Mouse (Mus musculus) thymus, adult 2 months (tissue): ENCODE measurements around the gene Nipal4. TPM values are rescaled to one million over a fixed set of nuclear protein-coding genes. Genes with fewer than 3 reads are reported as not detected.

ENCODE experiments used
- DNase-seq: peaks from one replicate; pipeline ENCODE4 v3.0.0; 2021
- H3K27ac ChIP-seq: fragments of 200-500 bp; 2 replicates; pipeline ENCODE4 v1.5.1; 2012; ENCODE audit warnings: low read length, control low read depth; ENCODE audit not compliant: control insufficient read depth, insufficient read depth
- H3K27me3 ChIP-seq: fragments of 200-500 bp; 2 replicates; pipeline ENCODE4 v1.6.1; 2012; ENCODE audit warnings: mild to moderate bottlenecking, low read length, moderate library complexity, mixed read lengths; ENCODE audit not compliant: control insufficient read depth, insufficient read depth
- H3K36me3 ChIP-seq: fragments of 200-500 bp; 2 replicates; pipeline ENCODE4 v1.6.1; 2012; ENCODE audit warnings: mild to moderate bottlenecking, low read length, moderate library complexity; ENCODE audit not compliant: control insufficient read depth, insufficient read depth
- H3K4me1 ChIP-seq: fragments of 200-500 bp; replicated peaks from 2 replicates; pipeline ENCODE4 v1.6.1; 2012; ENCODE audit warnings: low read length; ENCODE audit not compliant: control insufficient read depth, insufficient read depth
- H3K4me3 ChIP-seq: fragments of 200-500 bp; 2 replicates; pipeline ENCODE4 v1.5.1; 2012; ENCODE audit warnings: mild to moderate bottlenecking, low read length, control low read depth, moderate library complexity; ENCODE audit not compliant: control insufficient read depth, insufficient read depth
- CTCF ChIP-seq: fragments of 200-500 bp; IDR thresholded peaks from 2 replicates; pipeline ENCODE4 v1.5.1; 2012; ENCODE audit warnings: mild to moderate bottlenecking, control low read depth, low read length, moderate library complexity, borderline replicate concordance; ENCODE audit not compliant: control insufficient read depth, poor library complexity, insufficient read depth; ENCODE audit errors: extremely low read depth
- POLR2A ChIP-seq: fragments of 200-500 bp; IDR thresholded peaks from 2 replicates; pipeline ENCODE4 v1.6.1; 2012; ENCODE audit warnings: mild to moderate bottlenecking, low read length, control low read depth, moderate library complexity; ENCODE audit not compliant: control insufficient read depth, poor library complexity, insufficient read depth; ENCODE audit errors: extremely low read depth
- WGBS: fragments of 180-500 bp; shearing (Covaris S2); methylation state at CpG from one replicate; pipeline ENCODE4 v1.1.7; 2018; 5-methylcytosine and 5-hydroxymethylcytosine counted together
- polyA plus RNA-seq: library from polyadenylated mRNA; depleted of rRNA; stranded (reverse); fragments of >200 nt; gene quantifications from 2 replicates; pipeline ENCODE4 v1.2.3, GENCODE M21; 2012

The Nipal4 gene
- polyA plus RNA-seq, 1 experiment, result 0.58 TPM

DNA sequence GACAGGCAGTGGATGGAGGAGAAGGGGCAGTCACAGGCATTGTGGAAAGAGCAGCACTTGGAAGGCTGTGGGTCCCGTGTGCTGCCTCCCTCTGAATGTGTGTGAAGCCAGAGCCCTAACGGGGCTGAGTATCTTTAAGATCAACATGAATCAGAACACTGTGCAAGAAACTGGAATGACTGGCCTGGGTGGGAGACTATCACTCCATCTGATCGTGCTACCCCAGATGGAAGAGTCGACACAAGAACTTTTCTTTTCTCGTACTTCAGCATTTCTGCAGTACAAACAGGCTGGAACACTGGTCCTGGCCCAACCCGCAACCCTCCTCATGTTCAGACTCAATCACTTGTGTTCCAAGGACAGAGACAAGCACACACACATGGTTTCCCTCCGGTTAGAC, 2.2 kb upstream of the Nipal4 start:
- 88% methylated on average over 7 of the region's 7 CpGs for WGBS

DNA sequence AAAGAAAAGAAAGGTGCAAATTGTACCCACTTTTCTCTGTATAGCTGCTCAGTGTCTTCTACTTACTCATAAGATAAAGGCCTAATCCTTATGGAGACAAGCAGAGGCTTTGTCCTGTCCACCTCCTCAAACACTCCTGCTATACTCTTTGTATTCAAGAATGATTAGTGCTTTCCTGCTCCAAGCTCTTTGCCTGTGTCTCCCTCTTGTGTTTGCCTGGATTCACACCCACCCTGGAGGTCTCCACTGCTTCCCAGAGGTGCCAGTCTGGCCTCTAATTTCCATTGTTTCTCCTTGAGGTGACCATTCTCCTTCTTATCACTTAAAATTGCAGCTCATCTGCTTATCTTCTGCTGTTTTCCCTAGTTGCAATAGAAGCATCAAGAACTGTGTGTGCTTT, 8.8 kb downstream of the Nipal4 start:
- no peak overlapping the region for H3K27ac ChIP-seq
- H3K4me3 ChIP-seq, result no peak overlapping the region
- H3K4me1 ChIP-seq, result no peaks in the 10 kb centered on the region
- TF ChIP-seq CTCF (no peak), POLR2A (no peak)
- no peaks in the 10 kb centered on the region for H3K27me3 ChIP-seq
- H3K36me3 ChIP-seq, result no peaks in the 10 kb centered on the region
- DNase-seq, result no peak

More for the DNA sequence above, 2.2 kb upstream of the Nipal4 start:
- no peaks in the 10 kb centered on the region for H3K4me1 ChIP-seq
- TF ChIP-seq POLR2A (no peak), CTCF (no peak)
- H3K27ac ChIP-seq, result no peak overlapping the region
- no peak overlapping the region for H3K4me3 ChIP-seq
- no peak for DNase-seq
- H3K27me3 ChIP-seq, result peaks cover 9% of the 10 kb centered on the region; the same call in 1 of the 2 replicates
- no peaks in the 10 kb centered on the region for H3K36me3 ChIP-seq

- Histone ChIP-seq H3K4me3 (no peak overlapping the region), H3K27me3 (no peaks in the 10 kb centered on the region), H3K36me3 (no peaks in the 10 kb centered on the region), H3K4me1 (no peaks in the 10 kb centered on the region), H3K27ac (no peak overlapping the region)
- WGBS, result 92% methylated on average over 8 of the region's 8 CpGs
- TF ChIP-seq CTCF, result no peak
- no peak for TF ChIP-seq POLR2A
- no peak for DNase-seq
Observed at GRCm38 (mm10) chr11:46156945-46157344, 9.4 kb downstream of the Nipal4 start.

DNA sequence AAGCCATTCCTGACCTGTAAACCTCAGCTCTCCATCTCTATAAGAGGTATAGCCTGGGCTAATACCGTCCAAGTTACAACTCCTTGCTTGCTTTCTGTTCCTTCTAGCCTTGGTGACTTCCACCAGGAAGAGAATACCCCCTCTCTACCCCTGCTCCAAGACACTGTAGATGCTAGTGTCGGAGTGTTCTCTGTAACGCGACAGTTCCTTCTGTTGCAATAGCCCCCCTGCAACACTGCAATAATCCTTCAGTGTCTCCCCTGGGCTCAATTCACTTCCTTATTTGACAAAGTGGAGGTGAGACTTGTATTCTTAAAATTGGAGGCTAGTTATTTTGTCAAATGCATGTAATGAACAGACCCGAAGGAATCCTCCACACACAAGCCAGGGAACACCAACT, 19.7 kb downstream of the Nipal4 start:
- no peak overlapping the region for H3K27ac ChIP-seq
- no peak overlapping the region for H3K4me3 ChIP-seq
- no peaks in the 10 kb centered on the region for H3K4me1 ChIP-seq
- DNase-seq, result no peak
- no peaks in the 10 kb centered on the region for H3K36me3 ChIP-seq
- WGBS, result 92% methylated on average over 5 of the region's 5 CpGs
- no peaks in the 10 kb centered on the region for H3K27me3 ChIP-seq
- TF ChIP-seq POLR2A (no peak), CTCF (no peak)

- H3K27ac ChIP-seq, result no peak overlapping the region
- no peaks in the 10 kb centered on the region for H3K4me1 ChIP-seq
- no peak for TF ChIP-seq CTCF
- TF ChIP-seq POLR2A, result no peak
- no peak overlapping the region for H3K4me3 ChIP-seq
- WGBS, result 78% methylated on average over 11 of the region's 11 CpGs
- DNase-seq, result no peak
- H3K27me3 ChIP-seq, result no peaks in the 10 kb centered on the region
- H3K36me3 ChIP-seq, result no peaks in the 10 kb centered on the region
Observed at GRCm38 (mm10) chr11:46145163-46145875, 21.0 kb downstream of the Nipal4 start.

DNA sequence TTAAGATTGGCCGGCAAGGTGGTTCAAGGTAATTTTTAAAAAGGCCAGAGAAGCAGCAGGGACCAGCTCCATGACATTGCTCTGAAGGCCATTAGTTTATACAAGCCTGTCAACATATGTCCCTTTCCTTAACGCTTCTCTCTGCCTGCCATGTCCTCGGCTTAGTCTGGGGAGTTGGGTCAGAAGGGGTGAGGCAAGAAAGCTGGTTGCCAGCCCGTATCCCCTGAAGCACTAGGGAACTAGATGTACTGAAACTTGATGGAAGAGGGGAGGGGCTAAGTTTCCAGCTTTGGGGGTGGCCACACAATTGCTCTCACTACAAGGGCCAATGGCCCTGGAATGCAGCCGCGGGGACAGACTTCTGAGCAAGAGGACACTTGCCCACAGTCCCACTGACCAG, 23.0 kb downstream of the Nipal4 start:
- no peaks in the 10 kb centered on the region for H3K4me1 ChIP-seq
- no peaks in the 10 kb centered on the region for H3K36me3 ChIP-seq
- 90% methylated on average over 6 of the region's 6 CpGs for WGBS
- H3K27ac ChIP-seq, result no peak overlapping the region
- no peaks in the 10 kb centered on the region for H3K27me3 ChIP-seq
- H3K4me3 ChIP-seq, result no peak overlapping the region
- no peak for DNase-seq
- TF ChIP-seq POLR2A (no peak), CTCF (no peak)

GRCm38 (mm10) chr11:46134899-46135298, 31.4 kb downstream of the Nipal4 start:
- DNase-seq, result no peak
- no peaks in the 10 kb centered on the region for H3K4me1 ChIP-seq
- TF ChIP-seq CTCF (no peak), POLR2A (no peak)
- H3K4me3 ChIP-seq, result no peak overlapping the region
- no peaks in the 10 kb centered on the region for H3K36me3 ChIP-seq
- WGBS, result 86% methylated on average over 2 of the region's 2 CpGs
- H3K27me3 ChIP-seq, result no peaks in the 10 kb centered on the region
- H3K27ac ChIP-seq, result no peak overlapping the region
